Mouse (Mus musculus) left cerebral cortex, adult 18-20 months (tissue): ENCODE measurements at regions not wholly inside any gene's neighbourhood (a gene's known extent, or its start where the extent isn't known, plus 50 kb on each side); places are given as distances from the start of the nearest gene placed in this dataset.

Experiments
- DNase-seq, 2 experiments: peaks; one replicate each; pipeline ENCODE4 v3.0.0; 2021 to 2022; ENCODE audit warnings: low spot score in 2 of 2, mixed read lengths in 1 of 2

DNA sequence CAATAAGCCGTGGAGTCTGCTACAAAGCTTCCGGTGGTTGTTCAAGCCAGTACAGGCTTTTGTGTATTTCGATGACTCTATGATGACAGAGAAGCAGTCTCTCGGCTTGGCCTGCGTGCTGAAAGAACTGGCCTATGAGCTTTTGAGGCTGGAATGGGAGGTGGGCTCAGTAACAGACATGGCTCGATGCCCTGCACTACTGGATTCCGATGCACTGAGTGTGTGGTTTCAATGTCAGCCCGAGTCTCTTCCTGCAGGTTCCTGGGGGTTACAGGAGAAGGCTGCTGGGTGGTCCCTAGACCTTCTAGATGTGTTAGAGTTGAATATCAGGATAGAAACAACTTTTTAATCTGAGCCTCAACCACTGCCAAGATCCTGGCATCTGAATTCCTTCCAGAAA lies 53.2 kb downstream of the Gm815 start:
- no peak for DNase-seq

DNA sequence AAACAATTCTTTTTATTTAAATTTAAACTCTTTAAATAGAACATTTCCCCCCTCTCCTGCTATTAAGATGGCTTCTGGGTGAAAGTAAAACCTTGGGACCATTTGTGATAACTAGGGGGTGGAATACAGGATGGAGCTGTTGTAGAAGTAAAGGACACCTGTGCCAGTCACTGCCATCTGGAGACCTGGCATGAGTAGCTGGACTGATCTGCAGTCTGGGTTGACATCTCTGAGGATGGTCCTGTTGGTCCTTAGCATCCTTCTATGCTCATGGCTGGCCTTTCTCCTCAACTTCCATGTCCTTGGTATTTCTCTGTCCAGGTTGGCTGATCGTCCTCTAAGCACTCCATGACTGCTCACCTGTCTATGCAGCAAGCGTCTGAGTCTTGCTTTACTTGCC lies 58.3 kb downstream of the Gm815 start:
- no peak for DNase-seq

DNA sequence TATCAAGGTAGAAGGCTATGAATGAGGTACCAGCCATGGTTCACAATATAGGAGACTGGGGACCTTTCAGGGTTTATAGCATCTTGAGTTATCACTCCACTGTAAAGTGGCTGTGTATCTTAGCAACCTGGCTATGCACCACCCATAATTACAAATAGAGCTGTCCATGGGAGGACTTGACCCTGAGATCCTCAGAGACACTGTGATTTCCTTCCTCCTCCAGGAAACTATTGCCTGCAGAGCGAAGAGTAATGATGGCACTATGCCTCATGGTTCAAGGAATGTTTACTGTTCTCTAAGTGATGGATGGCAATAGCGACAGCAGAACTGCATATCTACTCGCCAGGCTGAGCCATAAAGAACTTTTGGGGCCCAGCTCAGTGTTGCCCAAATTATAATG lies 60.9 kb downstream of the Gm815 start:
- DNase-seq: no peak

DNA sequence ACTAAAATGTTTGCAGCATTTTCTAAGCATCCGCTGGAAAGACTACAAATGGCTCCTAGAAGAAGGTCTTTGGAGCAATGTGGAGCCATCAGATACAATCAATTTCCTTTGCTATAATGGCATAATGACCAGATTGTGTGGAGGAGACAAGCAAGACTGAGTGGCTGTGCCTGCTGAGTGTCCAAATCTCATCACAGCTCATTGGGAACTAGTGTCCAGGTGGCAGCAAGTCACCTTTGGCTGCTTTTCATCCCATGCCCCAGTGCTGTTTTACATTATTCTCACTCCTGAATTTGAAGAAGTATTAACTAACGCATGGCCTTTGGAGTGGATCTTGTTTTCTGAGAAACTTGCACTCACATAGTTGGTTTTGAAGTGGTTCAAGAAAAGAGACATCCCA lies 62.8 kb downstream of the Gm815 start:
- DNase-seq: no peak

DNA sequence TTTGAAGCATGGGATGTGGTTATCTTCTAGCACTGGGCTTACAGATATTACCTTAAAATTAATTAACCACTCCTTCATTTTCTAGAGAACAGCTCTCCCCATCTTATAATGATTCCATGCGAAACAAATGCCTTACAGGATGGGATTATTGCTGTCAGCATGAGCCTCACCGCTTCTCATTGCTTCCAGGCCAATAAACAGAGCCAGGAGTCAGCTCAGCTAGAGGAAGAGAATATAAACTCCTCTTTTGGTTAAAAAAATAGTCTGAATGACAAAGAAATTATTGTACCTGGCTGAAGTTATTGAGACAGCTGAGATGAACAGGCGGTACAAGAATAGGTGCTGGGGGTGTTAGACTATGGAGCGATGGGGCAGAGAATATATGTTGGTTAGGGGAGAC lies 63.5 kb downstream of the Gm815 start:
- DNase-seq: no peak

DNA sequence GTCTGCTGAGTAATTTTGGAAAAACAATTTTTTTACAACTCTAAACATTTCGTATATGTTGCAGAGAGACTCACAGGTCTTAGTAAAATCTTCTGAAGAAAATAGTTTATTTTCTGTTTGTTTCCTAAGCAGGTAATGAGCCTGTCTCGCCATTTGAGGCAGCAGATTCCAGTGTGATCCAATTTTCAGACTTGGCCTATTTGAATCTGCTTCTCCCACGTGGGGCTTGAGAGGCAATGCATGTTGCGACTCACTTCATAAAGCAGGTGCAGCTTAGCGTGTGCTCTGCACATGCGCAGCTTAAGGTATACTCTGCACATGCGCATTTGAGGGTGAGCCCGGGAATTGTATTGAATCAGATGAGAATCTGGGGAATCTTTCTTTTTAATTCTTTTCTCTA lies 67.7 kb downstream of the Gm815 start:
- DNase-seq: peak in 1 of 2 experiments; percentile 6

DNA sequence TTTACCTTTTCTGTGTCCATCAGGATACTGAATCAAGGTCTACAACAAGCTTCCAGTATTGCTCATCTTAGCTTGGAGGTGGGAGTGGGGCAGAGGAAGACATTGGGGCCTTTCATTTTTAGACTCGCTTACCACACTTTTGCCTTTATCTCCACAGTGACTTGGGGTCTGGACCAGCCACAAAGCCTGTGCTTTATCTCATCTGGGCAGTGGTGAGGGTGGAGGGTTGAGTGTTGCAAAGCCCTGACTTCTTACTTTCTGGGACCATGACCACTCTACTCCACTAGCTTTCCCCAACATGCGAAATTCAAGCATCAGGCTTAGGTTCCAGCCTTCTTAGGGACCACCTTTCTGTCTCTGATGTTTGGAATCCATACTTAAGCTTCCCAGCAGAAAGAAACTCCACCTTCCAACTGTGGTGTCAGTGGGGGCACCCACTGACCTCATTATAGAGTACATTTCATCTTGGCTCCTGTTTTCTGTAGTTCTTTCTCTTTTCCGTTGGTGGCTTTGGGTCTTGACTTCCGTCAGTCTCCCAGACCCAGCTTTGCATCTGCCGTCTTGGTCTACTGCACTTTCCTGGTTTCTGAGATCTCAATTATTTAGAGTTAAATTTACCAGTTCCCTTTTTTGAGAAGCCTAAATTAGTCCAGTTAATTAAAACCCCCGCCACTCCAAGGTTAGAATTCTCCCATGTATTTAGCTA lies 80.5 kb downstream of the Gm815 start:
- no peak for DNase-seq

DNA sequence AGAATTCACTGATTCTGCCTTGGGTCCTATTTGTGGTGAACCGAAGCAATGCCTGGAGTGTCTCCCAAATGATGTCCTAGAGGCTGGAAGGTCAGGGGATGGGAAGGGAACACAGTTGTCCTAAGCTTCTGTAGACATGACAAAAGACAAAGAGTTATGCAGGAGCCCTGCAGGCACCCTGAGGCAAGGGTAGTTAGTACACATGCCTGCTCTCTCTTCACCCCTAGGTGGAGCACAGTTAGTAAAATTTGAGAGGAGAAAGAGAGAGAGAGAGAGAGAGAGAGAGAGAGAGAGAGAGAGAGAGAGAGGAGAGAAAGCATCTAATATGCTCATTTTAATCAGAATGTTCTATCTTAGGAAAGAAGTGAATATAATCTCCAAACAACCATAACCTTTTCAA lies 87.4 kb downstream of the Gm815 start:
- DNase-seq: no peak

DNA sequence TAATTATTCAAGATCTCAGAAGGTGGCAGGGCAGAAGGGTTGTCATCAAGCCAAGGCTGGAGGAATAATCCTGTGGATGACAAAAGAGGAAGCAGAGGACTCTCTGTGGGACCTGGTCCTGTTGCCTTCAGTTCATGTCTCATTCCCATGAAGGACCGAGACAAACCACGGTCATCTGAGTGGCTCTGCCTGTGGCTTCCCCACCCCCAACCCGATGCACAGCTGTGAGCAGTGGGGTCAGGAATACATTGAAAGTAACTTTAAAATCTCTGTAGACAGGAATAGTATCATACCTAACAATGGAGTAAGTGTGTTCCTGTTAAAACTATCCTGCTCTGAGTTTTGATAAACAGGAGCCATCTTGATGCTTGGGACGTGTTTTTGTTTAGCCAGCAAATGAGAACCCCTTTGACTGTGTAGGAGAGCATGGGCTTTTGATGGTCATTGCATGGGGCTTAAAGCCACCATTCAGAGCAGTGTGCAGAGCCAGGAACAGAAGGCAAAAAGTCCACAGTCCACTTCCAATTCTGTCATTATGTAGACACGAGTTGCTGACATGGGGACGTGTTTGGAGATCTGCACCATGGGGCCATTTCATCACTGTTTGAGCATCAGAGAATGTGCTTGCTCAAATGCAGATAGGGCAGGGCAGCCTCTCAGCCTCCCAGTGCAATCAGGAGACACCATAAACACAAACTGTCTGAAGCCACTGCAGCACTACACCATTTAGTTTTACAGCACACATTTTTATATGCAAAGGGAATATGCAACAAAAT lies 88.3 kb downstream of the Gm815 start:
- DNase-seq: no peak

DNA sequence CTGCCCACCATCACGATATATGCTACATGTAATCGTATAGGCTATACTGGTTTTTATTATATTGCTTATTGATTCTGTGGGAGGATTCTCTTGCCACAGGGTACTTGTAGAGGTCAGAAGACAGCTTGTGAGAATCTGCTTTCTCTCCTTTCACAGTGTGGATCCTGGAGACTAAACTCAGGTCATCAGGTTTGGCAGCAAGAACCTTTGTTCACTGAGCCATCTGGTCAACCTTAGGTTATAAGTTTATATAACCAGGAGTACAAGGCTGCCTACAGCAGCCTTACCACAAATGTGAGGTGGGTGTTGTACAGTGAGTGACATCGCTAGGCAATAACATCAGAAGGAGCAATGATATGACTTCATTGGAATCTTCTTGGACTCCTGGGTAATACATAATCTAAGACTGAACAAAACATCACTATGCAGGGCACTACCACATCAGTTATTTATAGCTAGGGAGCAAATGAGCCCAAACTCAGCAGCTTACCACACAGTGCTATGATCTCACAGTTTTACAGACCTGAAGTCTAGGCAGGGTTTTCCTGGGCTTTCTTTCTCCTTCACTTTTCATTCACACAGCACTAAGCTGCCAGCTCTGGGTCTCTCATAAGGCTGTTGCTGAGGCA lies 89.0 kb downstream of the Gm815 start:
- DNase-seq: no peak

DNA sequence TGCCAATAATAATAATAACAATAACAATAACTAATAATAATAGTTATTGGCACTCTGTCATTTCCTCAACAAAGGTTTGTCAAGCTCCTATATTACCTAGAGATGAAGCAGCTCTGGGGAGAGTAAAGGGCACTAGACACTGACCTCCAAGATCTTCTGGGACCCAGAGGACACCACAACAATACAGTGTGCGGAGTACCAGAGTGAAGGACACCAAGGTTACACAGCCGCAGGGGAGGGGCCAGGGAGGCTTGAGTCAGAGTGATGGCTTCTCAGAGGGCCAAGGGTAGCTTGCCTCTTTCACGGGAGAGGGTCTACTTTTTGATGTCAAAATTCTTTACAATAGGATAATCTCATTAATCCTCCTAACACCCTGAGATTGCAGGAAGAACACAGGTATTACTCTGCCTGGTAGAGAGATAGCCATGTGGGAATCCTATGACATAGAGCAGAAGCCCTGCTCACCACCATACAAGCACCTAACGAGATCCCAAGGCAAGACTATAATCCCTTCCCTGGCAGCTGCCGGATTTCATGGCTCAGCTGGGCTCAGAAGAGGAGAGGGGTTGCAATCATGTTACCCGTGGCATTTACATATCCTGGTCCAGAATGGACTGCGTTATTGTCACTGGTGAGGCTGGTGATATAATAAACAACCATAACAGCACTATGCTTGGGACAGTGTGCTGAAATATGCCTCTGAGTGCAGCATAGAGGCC lies 91.1 kb downstream of the Gm815 start:
- no peak for DNase-seq

DNA sequence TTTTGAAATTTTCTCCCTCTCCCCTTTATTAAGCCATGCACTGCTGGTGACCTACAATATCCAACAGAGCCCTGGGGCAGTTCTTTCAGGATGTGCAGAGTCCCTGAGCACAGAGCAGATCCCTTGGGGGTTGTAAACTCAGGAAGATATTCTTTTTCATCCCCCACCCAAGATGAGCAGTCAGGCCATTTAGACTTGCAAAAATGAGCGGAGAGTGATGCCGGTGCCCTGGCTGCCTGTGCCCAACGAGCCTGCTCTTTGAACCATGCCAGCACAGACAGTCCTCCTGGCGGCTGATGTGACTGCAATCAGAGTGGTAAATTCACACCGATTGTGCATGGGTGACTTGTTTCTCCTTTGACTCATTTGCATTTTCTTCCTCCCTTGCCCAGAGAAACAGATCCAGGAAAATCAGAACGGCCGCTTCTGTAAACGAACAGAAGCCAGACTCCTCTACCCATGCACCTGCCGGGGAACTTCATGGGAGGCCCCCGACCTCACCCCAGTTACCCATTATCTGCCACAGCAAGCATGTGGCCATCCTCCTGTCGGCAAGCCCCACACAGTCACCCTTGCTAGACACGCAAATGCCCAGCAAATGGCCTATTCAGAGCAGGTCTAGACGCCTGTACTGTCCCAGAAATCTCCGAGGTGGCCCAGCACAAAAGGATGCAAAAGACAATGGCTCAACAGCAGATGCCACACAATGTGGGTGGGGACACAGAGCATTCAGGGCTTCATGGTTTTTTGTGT lies 92.4 kb downstream of the Gm815 start:
- DNase-seq: no peak

DNA sequence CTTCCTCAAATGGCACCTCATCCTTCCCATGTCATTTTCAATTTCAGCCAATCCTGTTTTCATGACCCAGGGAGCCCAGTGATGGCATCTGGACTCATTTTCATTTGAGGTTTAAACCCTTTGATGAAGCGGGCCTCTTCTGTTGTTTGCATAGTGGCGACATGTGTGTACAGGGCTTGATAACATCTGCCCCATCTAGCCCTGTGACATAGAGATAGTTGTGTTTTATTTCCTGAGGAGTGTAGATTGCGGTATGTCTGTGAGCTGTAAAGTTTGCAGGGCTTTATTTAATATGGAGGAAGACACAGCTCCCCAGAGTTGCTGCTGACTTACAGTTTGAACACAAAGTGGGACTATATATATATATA lies 92.9 kb downstream of the Gm815 start:
- DNase-seq: no peak

DNA sequence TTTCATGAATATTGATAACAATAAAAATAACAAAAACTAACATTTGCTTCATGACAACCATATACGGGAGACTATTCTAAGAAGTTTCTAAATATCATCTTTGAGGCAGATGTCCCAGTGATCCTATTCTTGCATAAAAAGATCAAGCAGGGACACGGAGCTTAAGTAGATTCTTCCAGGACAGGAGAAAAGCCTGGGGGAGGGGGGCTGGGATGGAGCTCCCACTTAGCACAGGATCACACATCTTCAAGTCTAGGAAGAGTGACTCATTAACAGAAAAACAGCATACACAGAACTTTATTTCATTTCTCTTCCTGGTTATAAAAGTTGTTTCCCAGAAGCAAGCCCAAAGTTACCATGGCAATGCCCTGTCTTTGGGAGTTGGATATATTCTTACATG lies 93.6 kb downstream of the Gm815 start:
- no peak for DNase-seq

DNA sequence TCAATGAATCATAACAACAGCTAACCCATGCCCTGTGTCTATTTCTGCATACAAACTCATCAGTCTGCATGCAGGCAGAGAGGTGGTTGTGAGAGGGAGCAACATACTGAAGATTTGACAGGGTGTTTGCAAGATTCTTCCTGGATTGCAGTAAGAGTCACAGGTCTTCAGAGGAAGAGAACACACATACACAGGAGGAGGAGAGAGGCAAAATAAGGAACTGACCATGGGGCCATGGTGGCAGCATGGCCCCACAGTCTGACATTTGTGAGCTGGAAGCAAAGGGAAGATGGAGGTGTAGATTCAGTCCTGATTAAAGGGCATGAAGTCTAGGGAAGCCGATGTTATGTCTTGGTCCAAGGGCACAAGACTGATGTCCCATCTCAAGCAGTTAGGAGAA lies 101.0 kb downstream of the Gm815 start:
- no peak for DNase-seq

DNA sequence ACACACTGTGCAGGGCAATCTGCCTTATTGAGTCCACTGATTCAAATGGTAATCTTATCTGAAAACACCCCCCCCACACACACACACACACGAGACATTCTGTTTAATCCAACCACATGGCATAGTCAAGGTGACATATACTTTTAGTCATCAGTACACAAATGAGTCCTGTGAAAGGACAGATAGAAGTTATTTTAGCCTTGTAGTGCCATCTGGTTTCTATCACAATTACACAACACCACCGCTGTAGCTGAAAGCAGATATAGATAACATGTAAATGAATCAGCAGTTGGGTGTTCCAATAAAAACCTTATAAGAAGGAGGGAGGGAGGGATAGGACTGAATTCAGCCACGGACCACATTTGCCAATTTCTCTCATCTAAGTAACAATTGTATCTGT lies 101.5 kb downstream of the Gm815 start:
- DNase-seq: no peak

DNA sequence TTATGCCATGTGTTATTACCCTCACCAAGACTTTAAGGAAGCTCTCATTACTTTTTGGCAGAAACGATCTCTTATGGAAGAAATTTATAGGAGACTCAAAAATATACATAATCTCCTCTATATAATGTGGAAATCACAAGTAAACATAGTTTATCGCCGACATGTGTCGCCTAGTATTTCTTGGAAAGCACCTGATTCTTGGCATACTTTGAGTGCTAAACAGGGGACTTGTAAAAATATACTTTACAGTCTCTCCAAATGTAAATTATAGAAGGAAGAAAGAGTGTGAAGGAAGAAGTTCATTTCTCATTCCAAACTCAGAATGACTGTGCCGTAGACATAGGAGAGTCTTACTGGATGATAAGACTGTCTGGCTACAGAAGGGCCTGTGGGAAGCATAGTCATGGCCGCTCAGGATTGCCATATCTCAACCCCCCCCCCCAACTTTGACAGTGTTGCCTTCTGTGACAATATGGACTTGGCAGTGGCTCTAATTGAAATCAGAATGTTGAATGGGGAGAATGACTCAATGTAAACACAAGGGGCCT lies 102.3 kb downstream of the Gm815 start:
- no peak for DNase-seq

DNA sequence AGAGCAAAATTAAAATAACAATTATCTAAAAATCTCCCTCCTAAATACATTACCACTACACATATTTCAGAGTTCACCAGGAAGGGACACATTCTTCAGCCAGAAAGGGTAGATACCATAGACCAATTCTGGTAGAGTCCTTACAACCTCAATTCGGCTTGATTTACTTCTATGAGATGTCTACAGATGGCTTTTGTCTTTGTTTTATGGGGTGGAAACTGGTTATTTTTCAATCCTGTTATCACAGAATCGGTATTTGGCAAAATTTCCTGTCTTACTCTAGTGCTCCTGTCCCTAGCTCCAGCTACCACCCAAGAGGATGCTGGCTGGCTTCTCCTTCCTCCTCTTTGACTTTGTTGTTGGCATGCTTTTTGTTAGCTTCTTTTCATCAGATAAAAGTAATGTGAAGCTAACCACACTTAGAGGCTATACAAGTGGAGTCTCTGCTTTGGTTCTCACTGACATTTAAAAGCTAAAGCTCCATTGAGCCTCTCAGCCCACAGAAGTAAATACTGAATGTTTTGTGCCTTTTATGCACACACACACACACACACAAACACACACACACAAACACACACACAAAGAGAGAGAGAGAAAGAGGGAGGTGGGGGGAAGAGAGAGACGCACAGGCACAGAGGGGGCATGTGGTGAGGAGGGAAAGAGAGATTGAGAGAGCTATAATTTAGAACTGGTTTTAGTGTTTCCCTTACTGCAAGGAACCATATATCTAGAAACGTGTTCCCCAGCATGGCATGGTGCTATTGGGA lies 109.1 kb downstream of the Gm815 start:
- DNase-seq: no peak

DNA sequence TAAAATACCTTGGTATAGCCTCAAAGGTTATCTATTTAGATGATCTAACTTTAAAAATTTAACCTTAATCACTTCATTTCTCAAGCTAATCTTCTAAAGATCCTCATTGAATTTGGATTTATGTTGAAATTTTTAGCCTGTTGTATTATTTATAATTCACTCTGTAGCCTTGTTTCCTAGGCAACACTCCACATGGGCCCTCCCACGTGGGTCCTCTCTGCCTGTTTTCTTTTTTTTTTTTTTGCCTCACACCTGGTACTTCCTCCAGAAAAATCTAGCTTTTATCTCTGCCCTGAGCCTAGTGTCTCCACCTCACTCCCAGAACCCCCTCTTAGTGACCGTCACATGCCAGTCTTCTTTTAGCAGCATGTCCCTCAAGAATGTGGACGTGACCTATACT lies 113.9 kb downstream of the Gm815 start:
- DNase-seq: no peak

DNA sequence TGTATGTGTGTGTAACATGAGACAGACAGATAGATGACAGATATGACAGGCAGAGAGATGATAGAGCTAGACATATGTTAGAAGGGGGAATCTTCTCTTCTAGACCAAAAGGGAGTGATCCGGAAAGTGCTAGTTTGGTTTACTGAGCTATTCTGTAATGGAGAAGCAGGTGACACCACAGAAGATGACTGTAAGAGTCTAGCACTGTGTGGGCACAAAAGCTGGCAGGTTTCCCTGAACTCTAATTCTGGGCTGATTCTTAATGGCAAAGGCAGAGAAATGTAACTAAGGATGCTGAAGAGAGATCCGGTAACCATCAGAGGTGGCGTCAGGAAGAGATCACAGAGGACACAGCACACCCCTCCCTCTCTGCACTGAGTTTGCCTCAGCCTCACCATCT lies 136.2 kb downstream of the Gm815 start:
- no peak for DNase-seq
